Mouse (Mus musculus) myocyte (in vitro differentiated cells): Measurements from ENCODE around the gene Gjd2.

Experiments used
- CEBPB ChIP-seq: IDR thresholded peaks from 2 replicates; pipeline ENCODE4 v1.6.1; 2011; ENCODE audit warnings: mild to moderate bottlenecking, moderate library complexity; ENCODE audit not compliant: poor library complexity, insufficient read depth, severe bottlenecking
- E2F4 ChIP-seq: IDR thresholded peaks from one replicate; pipeline ENCODE4 v1.6.1; 2011; ENCODE audit warnings: mild to moderate bottlenecking, control low read depth, moderate library complexity; ENCODE audit not compliant: insufficient read depth
- MYOD1 ChIP-seq, 3 experiments: IDR thresholded peaks; one replicate each; pipeline ENCODE4 v1.6.1; 2011; ENCODE audit warnings: control low read depth in 2 of 3, low read depth in 2 of 3, mild to moderate bottlenecking in 2 of 3, moderate library complexity in 1 of 3; ENCODE audit not compliant: insufficient read length in 2 of 3, control insufficient read depth in 1 of 3
- POLR2A ChIP-seq: IDR thresholded peaks from one replicate; pipeline ENCODE4 v1.6.1; 2011; ENCODE audit warnings: low read depth, mild to moderate bottlenecking, control low read depth, moderate library complexity; ENCODE audit not compliant: insufficient read length
- POLR2AphosphoS2 ChIP-seq: IDR thresholded peaks from one replicate; pipeline ENCODE4 v1.6.1; 2011; ENCODE audit warnings: low read depth, control low read depth; ENCODE audit not compliant: insufficient read length
- TCF12 ChIP-seq: IDR thresholded peaks from one replicate; pipeline ENCODE4 v1.6.1; 2011; ENCODE audit warnings: mild to moderate bottlenecking, control low read depth; ENCODE audit not compliant: poor library complexity, insufficient read depth, severe bottlenecking
- USF1 ChIP-seq: IDR thresholded peaks from one replicate; pipeline ENCODE4 v1.6.1; 2011; ENCODE audit warnings: low read depth, mild to moderate bottlenecking, control low read depth, moderate library complexity

DNA sequence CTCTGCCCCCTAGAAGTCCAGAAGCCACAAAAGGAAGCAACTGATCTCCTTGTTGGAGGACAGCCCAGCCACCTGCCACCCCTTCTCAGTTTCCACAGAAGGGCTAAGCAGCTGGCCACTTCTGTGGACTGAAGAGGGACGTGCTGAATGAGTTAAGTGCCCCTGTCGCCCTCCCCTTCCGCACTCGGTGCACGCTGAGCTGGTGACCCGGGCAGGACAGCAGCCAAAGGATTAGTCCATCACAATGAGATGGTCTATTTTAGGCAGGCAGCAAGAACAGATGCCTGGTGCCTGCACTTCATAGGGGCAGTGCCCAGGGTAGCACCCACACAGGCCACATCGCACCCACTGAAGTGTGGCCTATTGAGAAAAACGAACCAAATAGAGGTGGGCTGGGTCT lies 32.8 kb downstream of the Gjd2 start:
- TF ChIP-seq TCF12, result peak; percentile 97
- peak; percentile 45 for TF ChIP-seq POLR2A
- no peak for TF ChIP-seq CEBPB
- no peak for TF ChIP-seq E2F4
- TF ChIP-seq POLR2AphosphoS2, result no peak
- TF ChIP-seq USF1, result no peak
- TF ChIP-seq MYOD1 (IDR thresholded peaks at IDR 0.05; ENCODE audit: control insufficient read depth in 1 of 3, insufficient read length in 2 of 3, low read depth in 2 of 3), result peak; percentile 93 to 97 (median 96)
